14 mouse cellular contexts compared by ENCODE assay signal in the genomic region with DNA sequence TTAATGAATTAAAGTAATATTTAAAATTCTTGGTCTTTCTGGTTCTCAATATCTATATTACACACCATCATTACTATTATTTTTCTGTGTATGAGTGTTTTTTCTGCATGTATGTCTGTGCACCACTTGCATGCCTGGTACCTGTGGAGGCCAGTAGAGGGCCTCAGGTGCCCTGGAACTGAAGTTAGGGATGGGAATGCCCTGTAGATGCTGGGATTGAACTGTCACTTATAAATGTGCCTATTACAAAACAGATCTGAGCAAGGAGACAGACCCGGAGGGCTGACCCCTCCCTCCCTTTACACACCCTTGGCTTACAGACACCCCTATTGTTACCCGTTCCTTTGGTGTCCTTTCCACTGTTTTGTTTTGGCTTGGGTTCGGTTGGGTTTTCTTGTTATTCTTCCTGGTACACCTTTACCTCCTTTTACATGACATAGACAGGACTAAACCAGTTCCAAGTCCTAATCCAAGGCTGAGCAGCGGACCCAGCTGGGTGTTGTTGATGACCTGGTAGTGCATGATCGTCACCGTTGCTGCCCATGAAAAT. TPM values are rescaled to one million over a fixed set of nuclear protein-coding genes. Genes with fewer than 3 reads are reported as not detected.
DNase-seq lines count a peak whose midpoint lies in the region; ATAC-seq and TF ChIP-seq lines count a peak whose summit lies in the region.
"Had no signal": no experiment of that assay in that cellular context is flagged by ENCODE, and none has a peak within 500 bp of the region (broad histone marks: within the 10 kb centered on the region; RNA-seq: fewer than 3 reads in every experiment).

No protein-coding gene starts in this region.

- H3K4me1 ChIP-seq in cerebellum, adult 2 months (ENCODE audit: control insufficient read depth, insufficient read depth, low read length) = no peaks in the 10 kb centered on the region
- H3K4me1 ChIP-seq in midbrain, embryonic 15.5 days = no peaks in the 10 kb centered on the region
- H3K4me1 ChIP-seq: forebrain, embryonic 12.5 days; hindbrain, embryonic 13.5 days; liver, embryonic 15.5 days; midbrain, embryonic 13.5 days had no signal

- DNase-seq in cerebellum, adult 2 months = no peak
- no peak for DNase-seq in cerebellum, adult 18-20 months
- DNase-seq in left cerebral cortex, adult 2 months (ENCODE audit: extremely low spot score in 1 of 2, low spot score in 2 of 2) = no peak
- no peak for DNase-seq in left cerebral cortex, postnatal 36 days (ENCODE audit: low spot score in 2 of 2)
- DNase-seq in R1 (ENCODE audit: low read depth, low spot score) = peak; percentile 82
- peak; percentile 30 for DNase-seq in kidney, postnatal 14 days
- DNase-seq in frontal cortex, postnatal 36 days (ENCODE audit: low spot score in 2 of 2) = no peak
- DNase-seq: embryo, embryonic 11 days; layer of hippocampus, postnatal 36 days had no signal

- no peak overlapping the region for H3K27ac ChIP-seq in cerebellum, adult 2 months (ENCODE audit: insufficient read depth, low read length)
- H3K27ac ChIP-seq in left cerebral cortex, adult 2 months = no peak overlapping the region
- H3K27ac ChIP-seq in midbrain, embryonic 15.5 days = no peak overlapping the region
- H3K27ac ChIP-seq: forebrain, embryonic 12.5 days; hindbrain, embryonic 13.5 days; liver, embryonic 15.5 days; midbrain, embryonic 13.5 days had no signal

- TF ChIP-seq POLR2A in cerebellum, adult 2 months (IDR thresholded peaks at IDR 0.05; ENCODE audit: borderline replicate concordance, insufficient read depth, low read length) = no peak

- no peaks in the 10 kb centered on the region for H3K27me3 ChIP-seq in cerebellum, adult 2 months (ENCODE audit: control insufficient read depth, insufficient read depth, low read length)
- no peaks in the 10 kb centered on the region for H3K27me3 ChIP-seq in midbrain, embryonic 15.5 days (replicated peaks)
- H3K27me3 ChIP-seq: forebrain, embryonic 12.5 days; hindbrain, embryonic 13.5 days; liver, embryonic 15.5 days; midbrain, embryonic 13.5 days had no signal

- TF ChIP-seq CTCF in cerebellum, adult 2 months (IDR thresholded peaks at IDR 0.05; ENCODE audit: borderline replicate concordance, insufficient read depth, low read depth, low read length) = peak; percentile 5; the same call in 1 of the 2 replicates
- peak; percentile 51 for TF ChIP-seq CTCF in left cerebral cortex, adult 2 months (IDR thresholded peaks at IDR 0.05)

- H3K9me3 ChIP-seq in midbrain, embryonic 15.5 days = no peaks in the 10 kb centered on the region
- H3K9me3 ChIP-seq: forebrain, embryonic 12.5 days; hindbrain, embryonic 13.5 days; liver, embryonic 15.5 days; midbrain, embryonic 13.5 days had no signal

- no peaks in the 10 kb centered on the region for H3K36me3 ChIP-seq in midbrain, embryonic 15.5 days (replicated peaks)
- H3K36me3 ChIP-seq: forebrain, embryonic 12.5 days; hindbrain, embryonic 13.5 days; liver, embryonic 15.5 days; midbrain, embryonic 13.5 days had no signal

- WGBS in cerebellum, adult 2 months = 69% methylated on average over 6 of the region's 6 CpGs
- 79% methylated on average over 6 of the region's 6 CpGs for WGBS in midbrain, embryonic 15.5 days

- no peak overlapping the region for H3K9ac ChIP-seq in midbrain, embryonic 15.5 days
- H3K9ac ChIP-seq: forebrain, embryonic 12.5 days; hindbrain, embryonic 13.5 days; liver, embryonic 15.5 days; midbrain, embryonic 13.5 days had no signal

- H3K4me3 ChIP-seq in cerebellum, adult 2 months (replicated peaks; ENCODE audit: insufficient read depth, low read depth, low read length) = no peak overlapping the region
- no peak overlapping the region for H3K4me3 ChIP-seq in left cerebral cortex, adult 2 months
- no peak overlapping the region for H3K4me3 ChIP-seq in midbrain, embryonic 15.5 days
- H3K4me3 ChIP-seq: forebrain, embryonic 12.5 days; hindbrain, embryonic 13.5 days; liver, embryonic 15.5 days; midbrain, embryonic 13.5 days had no signal

- no peak for ATAC-seq in midbrain, embryonic 15.5 days (replicated peaks)
- ATAC-seq: midbrain, embryonic 13.5 days had no signal

- no peak overlapping the region for H3K4me2 ChIP-seq in midbrain, embryonic 15.5 days
- H3K4me2 ChIP-seq: forebrain, embryonic 12.5 days; hindbrain, embryonic 13.5 days; liver, embryonic 15.5 days; midbrain, embryonic 13.5 days had no signal

- intact Hi-C loops in left cerebral cortex, adult 2 months (cut with DNase I) = no loop called here
- intact Hi-C loops in left cerebral cortex, postnatal 36 days (cut with DNase I) = no loop called here

RNA-seq across cellular contexts. Expression of a gene that starts 48.3 kb away (rescaled TPM):
- 1.5 and 2.0 TPM in 2 replicates for polyA plus RNA-seq in cerebellum, adult 2 months (2012; rRNA removed)
- total RNA-seq in left cerebral cortex, adult 2 months (2021) = under 1 TPM; 0.12 to 0.20 TPM
- total RNA-seq in left cerebral cortex, postnatal 36 days (2021) = under 1 TPM; 0.11 to 0.32 TPM
- 2.1 and 2.5 TPM in 2 replicates for polyA plus RNA-seq in midbrain, embryonic 15.5 days (2015; fragmentation: Nextera tagmentation; extraction: Ambion mirVana)
- polyA plus RNA-seq: liver, embryonic 15.5 days had no signal

RNA-seq across cellular contexts. Expression of a gene that starts 51.8 kb away (rescaled TPM):
- polyA plus RNA-seq in cerebellum, adult 2 months (2012; rRNA removed) = 91.2 and 97.8 TPM in 2 replicates
- total RNA-seq in left cerebral cortex, adult 2 months (2021) = 10 to 100 TPM; 93.3 to 95.7 TPM
- 10 to 100 TPM; 77.5 to 94.7 TPM for total RNA-seq in left cerebral cortex, postnatal 36 days (2021)
- 5.9 and 7.2 TPM in 2 replicates for polyA plus RNA-seq in midbrain, embryonic 15.5 days (2015; fragmentation: Nextera tagmentation; extraction: Ambion mirVana)

Comparison
In these comparisons a context has a peak if more than half of its experiments do, and no peak if none do; other contexts are left out.
1. DNase-seq: peak in R1 (single experiment) and kidney, postnatal 14 days (single experiment); none in cerebellum, adult 2 months (0 of 2), cerebellum, adult 18-20 months (0 of 2), left cerebral cortex, adult 2 months (0 of 2), left cerebral cortex, postnatal 36 days (0 of 2) and frontal cortex, postnatal 36 days (0 of 2).